Mouse (Mus musculus) CH12.LX (cell line): Measurements from ENCODE around the gene Il17a.

Experiments
- CTCF ChIP-seq, 2 experiments: IDR thresholded peaks in 1 of 2; conservative IDR thresholded peaks in 1 of 2; 2 replicates each; pipeline ENCODE4 v1.5.1; 2011 to 2012; ENCODE audit warnings: low read depth in 2 of 2, low read length in 2 of 2, improper control_type of control experiment in 1 of 2, inconsistent platforms in 1 of 2, mild to moderate bottlenecking in 1 of 2, moderate library complexity in 1 of 2
- KAT2A ChIP-seq: IDR thresholded peaks from 2 replicates; pipeline ENCODE4 v1.6.1; 2012; ENCODE audit warnings: low read length, improper control_type of control experiment, inconsistent platforms; ENCODE audit not compliant: insufficient replicate concordance
- MAFK ChIP-seq: IDR thresholded peaks from 2 replicates; pipeline ENCODE4 v1.6.1; 2011; ENCODE audit warnings: low read length, improper control_type of control experiment; ENCODE audit not compliant: insufficient replicate concordance
- POLR2A ChIP-seq: IDR thresholded peaks from 2 replicates; pipeline ENCODE4 v1.6.1; 2011; ENCODE audit warnings: low read depth, mild to moderate bottlenecking, improper control_type of control experiment, low read length
- TCF12 ChIP-seq: IDR thresholded peaks from 2 replicates; pipeline ENCODE4 v1.6.1; 2014; ENCODE audit warnings: low read depth, mild to moderate bottlenecking, inconsistent platforms, low read length, improper control_type of control experiment
- UBTF ChIP-seq: IDR thresholded peaks from 2 replicates; pipeline ENCODE4 v1.6.1; 2012; ENCODE audit warnings: low read depth, mild to moderate bottlenecking, inconsistent platforms, low read length, improper control_type of control experiment, moderate library complexity
- USF1 ChIP-seq: IDR thresholded peaks from 2 replicates; pipeline ENCODE4 v1.6.1; 2014; ENCODE audit warnings: low read depth, mild to moderate bottlenecking, inconsistent platforms, low read length, improper control_type of control experiment
- ZKSCAN1 ChIP-seq: IDR thresholded peaks from 2 replicates; pipeline ENCODE4 v1.6.1; 2012; ENCODE audit warnings: low read depth, inconsistent platforms, low read length, improper control_type of control experiment, borderline replicate concordance
- ZNF384 ChIP-seq: IDR thresholded peaks from 2 replicates; pipeline ENCODE4 v1.6.1; 2012; ENCODE audit warnings: low read depth, low read length, improper control_type of control experiment, inconsistent platforms

- TF ChIP-seq MAFK: no peak
- TF ChIP-seq TCF12: no peak
- no peak for TF ChIP-seq KAT2A
- TF ChIP-seq POLR2A: no peak
- no peak for TF ChIP-seq USF1
- TF ChIP-seq CTCF (conservative IDR thresholded peaks at IDR 0.05 in 1 of 2, IDR thresholded peaks at IDR 0.05 in 1 of 2; ENCODE audit: low read depth in 2 of 2, low read length in 2 of 2): no peak
- no peak for TF ChIP-seq ZKSCAN1
- TF ChIP-seq ZNF384: no peak
- TF ChIP-seq UBTF: no peak
Observed at GRCm38 (mm10) chr1:20740496-20740998, 9.8 kb downstream of the Il17a start.
